Mouse (Mus musculus) layer of hippocampus, adult 8-10 months (tissue): Measurements from ENCODE around the gene 4930539E08Rik. TPM values are rescaled to one million over a fixed set of nuclear protein-coding genes. Genes with fewer than 3 reads are reported as not detected.

Source experiments
- DNase-seq, 2 experiments: peaks; one replicate each; pipeline ENCODE4 v3.0.0; 2022; ENCODE audit warnings: low spot score in 2 of 2
- total RNA-seq, 4 experiments: library from RNA; stranded (reverse); gene quantifications; 2 replicates each; pipeline ENCODE4 v1.2.4; 2022

The 4930539E08Rik gene
- total RNA-seq, 4 experiments from 2014 or later, result 3.2 to 6.4 (median 4.9) TPM

GRCm38 (mm10) chr17:28930392-28931074 lies 15.4 kb upstream of the 4930539E08Rik start:
- peak in 1 of 2 experiments; percentile 50 for DNase-seq

GRCm38 (mm10) chr17:28929369-28929768 lies 14.2 kb upstream of the 4930539E08Rik start:
- DNase-seq, result no peak

GRCm38 (mm10) chr17:28928004-28928403 lies 12.9 kb upstream of the 4930539E08Rik start:
- DNase-seq, result no peak

GRCm38 (mm10) chr17:28926866-28927635 lies 11.9 kb upstream of the 4930539E08Rik start:
- peak in 1 of 2 experiments; percentile 56 for DNase-seq

- DNase-seq, result peak; percentile 71 to 87
These were observed 11.3 kb upstream of the 4930539E08Rik start for GRCm38 (mm10) chr17:28926380-28926779.

- DNase-seq, result no peak
These were observed 10.0 kb upstream of the 4930539E08Rik start for GRCm38 (mm10) chr17:28924957-28925595.

- DNase-seq, result no peak
These were observed 7.0 kb upstream of the 4930539E08Rik start for GRCm38 (mm10) chr17:28922096-28922495.

- no peak for DNase-seq
These were observed 6.0 kb upstream of the 4930539E08Rik start for GRCm38 (mm10) chr17:28921086-28921485.

- DNase-seq, result no peak
These were observed 1.4 kb upstream of the 4930539E08Rik start for GRCm38 (mm10) chr17:28916520-28916919.

- no peak for DNase-seq
These were observed 1.2 kb downstream of the 4930539E08Rik start for GRCm38 (mm10) chr17:28913940-28914339.

- DNase-seq, result no peak
These were observed 1.9 kb downstream of the 4930539E08Rik start for GRCm38 (mm10) chr17:28913200-28913599.

GRCm38 (mm10) chr17:28910139-28910538 lies 5.0 kb downstream of the 4930539E08Rik start:
- no peak for DNase-seq

- DNase-seq, result peak in 1 of 2 experiments; percentile 23
These were observed 5.7 kb downstream of the 4930539E08Rik start for GRCm38 (mm10) chr17:28909252-28909941.

- peak; percentile 48 to 52 for DNase-seq
These were observed 7.2 kb downstream of the 4930539E08Rik start for GRCm38 (mm10) chr17:28907959-28908358.

GRCm38 (mm10) chr17:28905377-28905916 lies 9.7 kb downstream of the 4930539E08Rik start:
- no peak for DNase-seq

- DNase-seq, result peak; percentile 55 to 64
These were observed 10.4 kb downstream of the 4930539E08Rik start for GRCm38 (mm10) chr17:28904546-28905376.

GRCm38 (mm10) chr17:28901559-28901958 lies 13.6 kb downstream of the 4930539E08Rik start:
- no peak for DNase-seq

GRCm38 (mm10) chr17:28899427-28899826 lies 15.7 kb downstream of the 4930539E08Rik start:
- DNase-seq, result no peak

- DNase-seq, result no peak
These were observed 16.9 kb downstream of the 4930539E08Rik start for GRCm38 (mm10) chr17:28898249-28898648.

GRCm38 (mm10) chr17:28897817-28898216 lies 17.3 kb downstream of the 4930539E08Rik start:
- no peak for DNase-seq
